Mouse (Mus musculus) C2C12 (cell line): ENCODE measurements around the gene Sae1. TPM values are rescaled to one million over a fixed set of nuclear protein-coding genes. Genes with fewer than 3 reads are reported as not detected.

Experiments
- H3K27me3 ChIP-seq: one replicate; pipeline ENCODE4 v1.6.1; 2011; ENCODE audit not compliant: control insufficient read depth, insufficient read depth, insufficient read length
- H3K36me3 ChIP-seq: one replicate; pipeline ENCODE4 v1.6.1; 2011; ENCODE audit not compliant: control insufficient read depth, insufficient read depth
- H3K4me3 ChIP-seq: one replicate; pipeline ENCODE4 v1.5.1; 2011; ENCODE audit warnings: mild to moderate bottlenecking, control low read depth; ENCODE audit not compliant: poor library complexity, insufficient read depth, severe bottlenecking
- H3K79me2 ChIP-seq: one replicate; pipeline ENCODE4 v1.6.1; 2011; ENCODE audit not compliant: control insufficient read depth, insufficient read depth
- H3K79me3 ChIP-seq: one replicate; pipeline ENCODE4 v1.6.1; 2011; ENCODE audit warnings: low read depth, control low read depth
- H3ac ChIP-seq: one replicate; pipeline ENCODE3; 2011; ENCODE audit warnings: low read depth; ENCODE audit not compliant: control insufficient read depth, insufficient read length
- CEBPB ChIP-seq: IDR thresholded peaks from one replicate; pipeline ENCODE4 v1.6.1; 2011; ENCODE audit warnings: low read depth, mild to moderate bottlenecking, control low read depth, moderate library complexity
- CTCF ChIP-seq: IDR thresholded peaks from one replicate; pipeline ENCODE4 v1.5.1; 2011; ENCODE audit not compliant: control insufficient read depth, insufficient read depth, insufficient read length
- FOSL1 ChIP-seq: IDR thresholded peaks from one replicate; pipeline ENCODE4 v1.8.0; 2011; ENCODE audit warnings: mild to moderate bottlenecking, low read length; ENCODE audit not compliant: poor library complexity, insufficient read depth, severe bottlenecking
- MAX ChIP-seq: IDR thresholded peaks from one replicate; pipeline ENCODE4 v1.6.1; 2011; ENCODE audit warnings: mild to moderate bottlenecking, control low read depth
- MYOD1 ChIP-seq: IDR thresholded peaks from one replicate; pipeline ENCODE4 v1.6.1; 2011; ENCODE audit warnings: low read depth; ENCODE audit not compliant: control insufficient read depth, insufficient read length
- MYOG ChIP-seq: IDR thresholded peaks from one replicate; pipeline ENCODE4 v1.6.1; 2011; ENCODE audit not compliant: control insufficient read depth, insufficient read length; ENCODE audit errors: extremely low read depth
- USF1 ChIP-seq: IDR thresholded peaks from one replicate; pipeline ENCODE4 v1.6.1; 2011; ENCODE audit warnings: low read depth, mild to moderate bottlenecking, control low read depth, moderate library complexity
- polyA plus RNA-seq: library from polyadenylated mRNA; unstranded; fragments of >200 nt; fragmentation: generic; extraction: Trizol; gene quantifications from one replicate; pipeline ENCODE4 v1.2.1, GENCODE M21; 2012; ENCODE audit warnings: missing spikeins

The Sae1 gene
- polyA plus RNA-seq, 1 experiment = 218 TPM

- H3K79me3 ChIP-seq = no peaks in the 10 kb centered on the region
- no peak overlapping the region for H3K4me3 ChIP-seq
- TF ChIP-seq MAX = peak; percentile 78
- no peak for TF ChIP-seq CEBPB
- no peaks in the 10 kb centered on the region for H3K36me3 ChIP-seq
- H3ac ChIP-seq = no peak overlapping the region
- H3K79me2 ChIP-seq = no peaks in the 10 kb centered on the region
- no peaks in the 10 kb centered on the region for H3K27me3 ChIP-seq
Measured at GRCm38 (mm10) chr7:16296766-16297390, 90.7 kb downstream of the Sae1 start.

DNA sequence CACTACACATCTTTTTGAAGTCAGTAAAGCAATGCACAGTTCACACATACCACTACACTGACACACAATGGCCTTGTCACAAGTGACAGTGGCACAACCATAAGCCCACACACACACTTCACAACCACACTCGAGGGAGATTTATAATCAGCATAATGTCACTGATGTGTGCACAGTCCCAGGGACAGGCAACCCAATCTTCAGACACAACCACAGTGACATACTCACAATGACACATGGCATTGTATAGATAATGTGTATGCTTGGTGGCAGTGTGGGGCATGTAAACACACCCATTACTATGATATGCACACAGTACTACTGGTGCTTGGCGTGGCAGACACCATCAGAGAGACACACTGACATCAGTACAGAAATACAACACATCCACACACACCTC, 91.5 kb downstream of the Sae1 start:
- no peaks in the 10 kb centered on the region for H3K27me3 ChIP-seq
- H3K4me3 ChIP-seq = no peak overlapping the region
- H3K79me2 ChIP-seq = no peaks in the 10 kb centered on the region
- no peak overlapping the region for H3ac ChIP-seq
- H3K79me3 ChIP-seq = no peaks in the 10 kb centered on the region
- no peaks in the 10 kb centered on the region for H3K36me3 ChIP-seq
- no peak for TF ChIP-seq MYOG
- TF ChIP-seq FOSL1 = no peak
- TF ChIP-seq CTCF = no peak
- no peak for TF ChIP-seq USF1
- TF ChIP-seq MYOD1 = no peak
- TF ChIP-seq CEBPB = no peak
- no peak for TF ChIP-seq MAX

GRCm38 (mm10) chr7:16295321-16295900, 92.2 kb downstream of the Sae1 start:
- H3K27me3 ChIP-seq = no peaks in the 10 kb centered on the region
- H3K36me3 ChIP-seq = no peaks in the 10 kb centered on the region
- no peak overlapping the region for H3K4me3 ChIP-seq
- H3K79me2 ChIP-seq = no peaks in the 10 kb centered on the region
- no peaks in the 10 kb centered on the region for H3K79me3 ChIP-seq
- TF ChIP-seq CTCF = no peak
- no peak for TF ChIP-seq FOSL1
- TF ChIP-seq MYOG = no peak
- TF ChIP-seq MAX = no peak
- TF ChIP-seq MYOD1 = no peak
- no peak for TF ChIP-seq USF1
- no peak for TF ChIP-seq CEBPB
- peak overlapping the region; percentile 46 for H3ac ChIP-seq

GRCm38 (mm10) chr7:16294837-16295236, 92.8 kb downstream of the Sae1 start:
- TF ChIP-seq MYOD1 (no peak), CEBPB (peak; percentile 72), MAX (no peak), CTCF (peak; percentile 87)
- H3K27me3 ChIP-seq = no peaks in the 10 kb centered on the region
- H3K36me3 ChIP-seq = no peaks in the 10 kb centered on the region
- H3K4me3 ChIP-seq = peak overlapping the region; percentile 6
- H3K79me3 ChIP-seq = no peaks in the 10 kb centered on the region
- peak overlapping the region; percentile 48 for H3ac ChIP-seq
- no peaks in the 10 kb centered on the region for H3K79me2 ChIP-seq

GRCm38 (mm10) chr7:16294346-16294745, 93.3 kb downstream of the Sae1 start:
- TF ChIP-seq CTCF = no peak
- TF ChIP-seq CEBPB = no peak
- no peak for TF ChIP-seq MYOD1
- no peak for TF ChIP-seq FOSL1
- TF ChIP-seq MYOG = no peak
- no peak for TF ChIP-seq MAX
- TF ChIP-seq USF1 = no peak
- Histone ChIP-seq H3K79me3 (no peaks in the 10 kb centered on the region), H3ac (no peak overlapping the region), H3K27me3 (no peaks in the 10 kb centered on the region), H3K79me2 (no peaks in the 10 kb centered on the region), H3K36me3 (no peaks in the 10 kb centered on the region), H3K4me3 (no peak overlapping the region)

DNA sequence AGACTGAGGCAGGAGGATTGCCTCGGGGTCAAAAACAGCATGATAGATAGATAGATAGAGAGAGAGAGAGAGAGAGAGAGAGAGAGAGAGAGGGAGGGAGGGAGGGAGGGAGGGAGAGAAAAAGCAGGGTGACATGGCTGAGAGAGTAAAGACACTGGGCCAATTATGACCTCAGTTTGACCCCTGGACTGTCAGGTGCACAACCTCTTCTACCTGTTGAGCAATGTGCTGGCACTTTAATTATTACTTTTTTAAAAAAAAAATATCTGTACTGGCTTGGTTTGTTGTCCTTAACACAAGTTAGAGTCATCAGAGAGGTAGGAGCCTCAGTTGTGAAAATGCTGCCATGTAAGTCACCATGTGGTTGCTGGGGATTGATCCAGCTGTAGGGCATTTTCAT, 99.8 kb downstream of the Sae1 start:
- peaks cover 13% of the 10 kb centered on the region for H3K79me3 ChIP-seq
- TF ChIP-seq CEBPB (no peak), FOSL1 (no peak), CTCF (no peak)
- no peak overlapping the region for H3ac ChIP-seq
- H3K27me3 ChIP-seq = no peaks in the 10 kb centered on the region
- H3K4me3 ChIP-seq = no peak overlapping the region
- peaks cover 23% of the 10 kb centered on the region for H3K79me2 ChIP-seq
- H3K36me3 ChIP-seq = peaks cover 14% of the 10 kb centered on the region

GRCm38 (mm10) chr7:16287016-16287415, 100.6 kb downstream of the Sae1 start:
- Histone ChIP-seq H3ac (no peak overlapping the region), H3K79me2 (peaks cover 23% of the 10 kb centered on the region), H3K27me3 (no peaks in the 10 kb centered on the region), H3K36me3 (peaks cover 21% of the 10 kb centered on the region), H3K4me3 (no peak overlapping the region), H3K79me3 (peaks cover 13% of the 10 kb centered on the region)
- TF ChIP-seq CTCF (no peak), MYOG (no peak), MAX (no peak), MYOD1 (no peak), FOSL1 (no peak), CEBPB (no peak), USF1 (no peak)
